Mouse (Mus musculus): ENCODE data around the gene Tdp1. TPM values are rescaled to one million over a fixed set of nuclear protein-coding genes. Genes with fewer than 3 reads are reported as not detected.

Gene Tdp1
- total and polyA plus RNA-seq, 2 experiments from 2014 or later = 14.2 to 36.2 TPM

DNA sequence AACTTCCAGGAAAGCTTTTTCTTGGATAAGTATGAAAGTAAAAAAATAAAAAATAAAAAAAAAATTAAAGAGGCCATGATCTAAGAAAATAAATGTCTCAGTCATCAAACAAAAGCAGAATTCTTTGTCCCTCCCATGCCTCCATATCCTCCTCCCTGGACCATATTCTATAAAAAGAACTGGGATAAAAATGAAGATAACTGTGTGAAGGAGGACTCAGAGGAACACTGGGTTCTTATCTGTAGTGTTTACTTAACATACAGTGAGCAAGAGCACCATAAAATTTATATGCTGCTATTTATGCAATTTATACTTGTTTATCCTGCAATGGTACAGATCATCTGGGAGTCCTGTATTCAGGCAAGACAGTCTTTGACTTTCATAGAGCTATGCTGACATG is 19.7 kb upstream of the Tdp1 start:
- no peaks in the 10 kb centered on the region for H3K4me1 ChIP-seq (ENCODE audit: insufficient read depth, low read length)
- no peaks in the 10 kb centered on the region for H3K27me3 ChIP-seq (ENCODE audit: insufficient read depth, low read length)
- H3K27ac ChIP-seq = no peak overlapping the region
- no peak overlapping the region for H3K4me2 ChIP-seq (ENCODE audit: low read depth, low read length)
- TF ChIP-seq CTCF (IDR thresholded peaks at IDR 0.05; ENCODE audit: low read depth) = no peak
- DNase-seq (ENCODE audit: low spot score) (no peak), ATAC-seq (no peak)
- H3K9ac ChIP-seq (replicated peaks; ENCODE audit: low read length) = no peak overlapping the region
- H3K4me3 ChIP-seq (ENCODE audit: low read length) = no peak overlapping the region
- H3K9me3 ChIP-seq (ENCODE audit: low read length) = no peaks in the 10 kb centered on the region
- no peaks in the 10 kb centered on the region for H3K36me3 ChIP-seq (ENCODE audit: insufficient read depth, low read length)

DNA sequence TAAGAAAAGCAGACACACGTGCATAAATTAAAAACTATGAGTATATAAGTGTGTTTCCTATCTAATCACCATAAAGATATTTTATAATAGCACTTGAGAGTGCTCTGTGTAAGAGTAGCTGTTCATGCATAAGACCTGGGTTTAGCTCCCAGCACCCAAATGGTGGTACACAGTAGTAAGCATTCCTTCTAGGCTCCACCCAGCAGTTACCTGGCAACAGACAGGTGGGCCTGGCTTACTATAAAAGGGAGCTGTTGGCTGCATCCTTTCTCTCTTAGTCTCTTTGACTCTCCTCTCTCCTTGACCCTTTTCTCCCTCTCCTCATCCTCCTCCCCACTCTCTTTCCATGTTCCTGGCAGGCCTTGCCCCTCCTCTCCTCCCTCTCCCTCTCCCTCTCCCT is 15.5 kb upstream of the Tdp1 start:
- H3K9ac ChIP-seq (replicated peaks; ENCODE audit: low read length) = no peak overlapping the region
- no peak for DNase-seq (ENCODE audit: low spot score)
- H3K36me3 ChIP-seq (ENCODE audit: insufficient read depth, low read length) = no peaks in the 10 kb centered on the region
- TF ChIP-seq CTCF (IDR thresholded peaks at IDR 0.05; ENCODE audit: low read depth) = no peak
- no peaks in the 10 kb centered on the region for H3K27me3 ChIP-seq (ENCODE audit: insufficient read depth, low read length)
- H3K9me3 ChIP-seq (ENCODE audit: low read length) = no peaks in the 10 kb centered on the region
- H3K4me2 ChIP-seq (ENCODE audit: low read depth, low read length) = no peak overlapping the region
- no peak overlapping the region for H3K4me3 ChIP-seq (ENCODE audit: low read length)
- no peaks in the 10 kb centered on the region for H3K4me1 ChIP-seq (ENCODE audit: insufficient read depth, low read length)
- 98% methylated on average over 1 of the region's 1 CpGs for WGBS
- no peak for ATAC-seq
- H3K27ac ChIP-seq = no peak overlapping the region

DNA sequence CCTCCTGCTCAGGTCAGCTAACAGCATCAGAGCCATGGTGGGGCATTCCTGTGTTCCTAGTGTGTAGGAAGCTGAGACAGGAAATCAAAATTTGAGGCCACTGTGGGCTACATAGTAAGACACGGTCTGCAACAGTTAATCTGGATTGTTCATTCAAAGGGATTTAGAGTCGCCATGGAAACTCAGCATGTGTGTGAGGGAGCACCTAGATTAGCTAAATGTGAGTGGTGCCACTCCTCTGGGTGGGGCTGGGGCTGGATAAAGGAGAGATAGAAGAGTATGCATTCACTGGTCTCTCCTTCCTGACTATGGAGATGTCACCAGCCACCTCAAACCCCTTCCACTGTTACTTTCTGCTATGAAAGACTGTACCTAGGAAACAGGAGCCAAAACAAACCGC is 10.9 kb upstream of the Tdp1 start:
- Histone ChIP-seq H3K9ac (replicated peaks; ENCODE audit: low read length) (no peak overlapping the region), H3K4me1 (ENCODE audit: insufficient read depth, low read length) (no peaks in the 10 kb centered on the region), H3K27ac (no peak overlapping the region), H3K27me3 (ENCODE audit: insufficient read depth, low read length) (no peaks in the 10 kb centered on the region), H3K36me3 (ENCODE audit: insufficient read depth, low read length) (no peaks in the 10 kb centered on the region), H3K4me2 (ENCODE audit: low read depth, low read length) (no peak overlapping the region), H3K9me3 (ENCODE audit: low read length) (no peaks in the 10 kb centered on the region), H3K4me3 (ENCODE audit: low read length) (no peak overlapping the region)
- 48% methylated on average over 3 of the region's 3 CpGs for WGBS
- DNase-seq (ENCODE audit: low spot score) (no peak), ATAC-seq (no peak)
- no peak for TF ChIP-seq CTCF (IDR thresholded peaks at IDR 0.05; ENCODE audit: low read depth)

DNA sequence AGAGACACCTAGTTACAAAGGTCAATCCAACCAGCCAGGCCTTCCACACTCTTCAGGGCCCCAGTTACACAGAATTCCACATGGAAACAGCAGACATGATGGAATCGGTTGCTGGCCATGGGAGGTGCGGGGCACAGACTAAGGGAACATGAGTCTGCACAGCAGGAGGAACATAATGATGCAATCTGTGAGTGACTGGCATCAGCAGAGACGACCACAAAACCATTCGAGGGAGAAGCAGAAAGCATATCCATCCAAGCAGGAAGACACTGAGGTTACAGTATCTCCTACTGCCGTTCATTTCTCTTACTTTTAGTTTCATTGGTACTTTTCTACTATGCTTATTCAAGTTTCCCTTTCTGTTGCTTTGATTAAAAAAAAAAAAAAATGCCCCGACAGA is 9.7 kb upstream of the Tdp1 start:
- Histone ChIP-seq H3K4me1 (ENCODE audit: insufficient read depth, low read length) (no peaks in the 10 kb centered on the region), H3K36me3 (ENCODE audit: insufficient read depth, low read length) (no peaks in the 10 kb centered on the region), H3K4me2 (ENCODE audit: low read depth, low read length) (no peak overlapping the region), H3K27ac (no peak overlapping the region), H3K9ac (replicated peaks; ENCODE audit: low read length) (no peak overlapping the region), H3K27me3 (ENCODE audit: insufficient read depth, low read length) (no peaks in the 10 kb centered on the region), H3K9me3 (ENCODE audit: low read length) (no peaks in the 10 kb centered on the region), H3K4me3 (ENCODE audit: low read length) (no peak overlapping the region)
- ATAC-seq (no peak), DNase-seq (ENCODE audit: low spot score) (no peak)
- TF ChIP-seq CTCF (IDR thresholded peaks at IDR 0.05; ENCODE audit: low read depth) = no peak
- 66% methylated on average over 6 of the region's 6 CpGs for WGBS

- WGBS = under 1% methylated on average over 34 of the region's 38 CpGs
Measured at GRCm38 (mm10) chr12:99883000-99883712, 1.2 kb upstream of the Tdp1 start.

DNA sequence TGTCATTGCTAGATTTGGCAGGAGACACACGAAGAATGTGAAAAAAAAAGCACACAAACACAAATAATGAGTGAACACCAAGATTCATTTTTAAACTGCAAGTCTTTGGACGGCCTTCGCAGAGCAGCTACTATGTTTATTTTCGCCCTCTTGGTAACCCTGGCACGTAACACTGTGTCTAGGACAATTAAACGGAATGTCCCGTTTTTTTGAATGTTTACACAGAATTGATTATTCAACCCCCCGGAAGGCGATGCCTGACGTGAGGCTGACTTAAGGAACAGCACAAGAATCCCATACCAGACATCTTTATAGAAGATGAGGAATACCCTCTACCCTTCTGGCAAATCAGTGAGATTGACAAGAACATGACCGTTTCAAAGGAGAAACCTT is 608 bp upstream of the Tdp1 start:
- H3K36me3 ChIP-seq (ENCODE audit: insufficient read depth, low read length) = no peaks in the 10 kb centered on the region
- DNase-seq (ENCODE audit: low spot score) (peak; percentile 46), ATAC-seq (peak; percentile 13; the same call in 1 of the 2 replicates)
- H3K9ac ChIP-seq (replicated peaks; ENCODE audit: low read length) = peak overlapping the region; percentile 81
- no peak for TF ChIP-seq CTCF (IDR thresholded peaks at IDR 0.05; ENCODE audit: low read depth)
- H3K4me2 ChIP-seq (ENCODE audit: low read depth, low read length) = peak overlapping the region; percentile 93
- H3K4me3 ChIP-seq (ENCODE audit: low read length) = peak overlapping the region; percentile 81
- no peaks in the 10 kb centered on the region for H3K27me3 ChIP-seq (ENCODE audit: insufficient read depth, low read length)
- no peaks in the 10 kb centered on the region for H3K9me3 ChIP-seq (ENCODE audit: low read length)
- WGBS = under 1% methylated on average over 11 of the region's 11 CpGs
- H3K27ac ChIP-seq = peak overlapping the region; percentile 78
- H3K4me1 ChIP-seq (ENCODE audit: insufficient read depth, low read length) = peaks cover 7% of the 10 kb centered on the region; the same call in 1 of the 2 replicates

More at GRCm38 (mm10) chr12:99883000-99883712, 1.2 kb upstream of the Tdp1 start:
- H3K27me3 ChIP-seq (ENCODE audit: insufficient read depth, low read length) = no peaks in the 10 kb centered on the region
- H3K27ac ChIP-seq = peak overlapping the region; percentile 78; the same call in 1 of the 2 replicates
- no peaks in the 10 kb centered on the region for H3K36me3 ChIP-seq (ENCODE audit: insufficient read depth, low read length)
- H3K4me2 ChIP-seq (ENCODE audit: low read depth, low read length) = peak overlapping the region; percentile 93
- no peak for TF ChIP-seq CTCF (IDR thresholded peaks at IDR 0.05; ENCODE audit: low read depth)
- ATAC-seq = peak; percentile 95
- H3K4me1 ChIP-seq (ENCODE audit: insufficient read depth, low read length) = peaks cover 7% of the 10 kb centered on the region; the same call in 1 of the 2 replicates
- H3K9ac ChIP-seq (replicated peaks; ENCODE audit: low read length) = peak overlapping the region; percentile 81
- DNase-seq (ENCODE audit: low spot score) = peak; percentile 98
- H3K9me3 ChIP-seq (ENCODE audit: low read length) = no peaks in the 10 kb centered on the region
- H3K4me3 ChIP-seq (ENCODE audit: low read length) = peak overlapping the region; percentile 81

GRCm38 (mm10) chr12:99885282-99885901 is 1.1 kb downstream of the Tdp1 start:
- Histone ChIP-seq H3K9me3 (ENCODE audit: low read length) (no peaks in the 10 kb centered on the region), H3K4me1 (ENCODE audit: insufficient read depth, low read length) (peaks cover 7% of the 10 kb centered on the region; the same call in 1 of the 2 replicates), H3K27me3 (ENCODE audit: insufficient read depth, low read length) (no peaks in the 10 kb centered on the region), H3K9ac (replicated peaks; ENCODE audit: low read length) (peak overlapping the region; percentile 81), H3K4me3 (ENCODE audit: low read length) (peak overlapping the region; percentile 81), H3K4me2 (ENCODE audit: low read depth, low read length) (peak overlapping the region; percentile 93), H3K36me3 (ENCODE audit: insufficient read depth, low read length) (no peaks in the 10 kb centered on the region), H3K27ac (no peak overlapping the region)
- WGBS = 33% methylated on average over 8 of the region's 8 CpGs
- DNase-seq (ENCODE audit: low spot score) (no peak), ATAC-seq (no peak)
- no peak for TF ChIP-seq CTCF (IDR thresholded peaks at IDR 0.05; ENCODE audit: low read depth)

Data from hindbrain, postnatal 0 days (tissue).